Mouse (Mus musculus): ENCODE measurements around the gene Enpep. TPM values are rescaled to one million over a fixed set of nuclear protein-coding genes. Genes with fewer than 3 reads are reported as not detected.

Gene Enpep
- total RNA-seq, 2 experiments from 2014 or later: 1.0 to 1.3 TPM

Other genes with a start within 250 kb of the Enpep start
- gene Pitx2, start 132.8 kb downstream of the Enpep start, total RNA-seq (2021): not detected
- 10 to 100 TPM; 28.6 to 31.9 TPM for gene Elovl6, start 199.6 kb upstream of the Enpep start, total RNA-seq (2021)